Mouse (Mus musculus) C2C12 (cell line): ENCODE results near the gene Polk.

Source experiments
- CTCF ChIP-seq: IDR thresholded peaks from one replicate; pipeline ENCODE4 v1.5.1; 2011; ENCODE audit not compliant: control insufficient read depth, insufficient read depth, insufficient read length
- MAX ChIP-seq: IDR thresholded peaks from one replicate; pipeline ENCODE4 v1.6.1; 2011; ENCODE audit warnings: mild to moderate bottlenecking, control low read depth
- MYOD1 ChIP-seq: IDR thresholded peaks from one replicate; pipeline ENCODE4 v1.6.1; 2011; ENCODE audit warnings: low read depth; ENCODE audit not compliant: control insufficient read depth, insufficient read length
- USF1 ChIP-seq: IDR thresholded peaks from one replicate; pipeline ENCODE4 v1.6.1; 2011; ENCODE audit warnings: low read depth, mild to moderate bottlenecking, control low read depth, moderate library complexity

DNA sequence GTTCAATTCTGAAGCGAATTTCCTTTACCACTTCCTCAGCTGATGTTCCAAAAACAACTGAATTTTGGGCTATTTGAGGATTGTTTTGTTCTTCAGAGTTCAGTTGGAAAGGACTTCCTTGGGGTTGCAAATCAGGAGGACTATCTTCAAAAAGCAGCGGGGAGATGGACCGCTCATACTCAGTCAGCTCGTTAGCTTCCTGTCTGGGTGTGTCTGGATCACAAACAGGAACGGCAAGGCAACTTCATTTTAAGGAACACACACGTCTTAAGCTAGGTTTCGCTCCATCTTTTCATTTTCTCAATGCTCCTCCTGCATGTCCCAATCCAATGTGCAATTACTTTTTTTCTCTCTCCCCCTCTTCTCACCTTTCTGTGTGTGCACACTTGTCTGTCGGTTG is 45.7 kb downstream of the Polk start:
- no peak for TF ChIP-seq MAX
- no peak for TF ChIP-seq MYOD1
- TF ChIP-seq USF1 = no peak
- TF ChIP-seq CTCF = no peak
